Mouse (Mus musculus): ENCODE data around the gene Ly6g6d. TPM values are rescaled to one million over a fixed set of nuclear protein-coding genes. Genes with fewer than 3 reads are reported as not detected.

Ly6g6d gene
- polyA plus RNA-seq, 1 experiment from 2014 or later, result 0.76 TPM

DNA sequence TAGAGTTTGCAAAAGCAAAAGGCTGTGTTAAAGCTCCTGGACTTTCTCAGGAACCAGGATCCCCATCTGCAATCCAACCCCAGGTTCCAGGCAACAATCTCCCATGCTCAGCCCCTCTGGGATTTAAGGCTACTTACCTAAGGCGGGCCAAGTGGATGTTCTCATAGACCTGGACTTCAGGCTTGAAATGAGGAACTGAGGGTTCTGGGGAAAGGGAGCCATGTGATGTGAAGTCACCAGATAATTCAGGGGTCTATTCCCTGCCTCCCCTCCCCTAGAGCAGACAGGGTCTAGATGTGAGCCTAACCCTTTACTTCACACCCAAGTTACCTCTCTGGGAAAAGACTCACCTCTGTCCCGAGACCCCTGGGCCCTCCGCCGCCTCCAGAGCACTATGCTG is 2.8 kb upstream of the Ly6g6d start:
- no peak overlapping the region for H3K9ac ChIP-seq (ENCODE audit: low read length)
- no peaks in the 10 kb centered on the region for H3K9me3 ChIP-seq (replicated peaks; ENCODE audit: control insufficient read depth, low read length)
- H3K27ac ChIP-seq (ENCODE audit: low read depth, low read length), result no peak overlapping the region
- no peaks in the 10 kb centered on the region for H3K27me3 ChIP-seq (replicated peaks; ENCODE audit: control insufficient read depth, insufficient read depth, low read length)
- H3K4me3 ChIP-seq (ENCODE audit: low read depth, low read length), result no peak overlapping the region
- H3K4me1 ChIP-seq (ENCODE audit: control insufficient read depth, insufficient read depth, low read length), result peaks cover 11% of the 10 kb centered on the region; the same call in 1 of the 2 replicates
- DNase-seq (ENCODE audit: low spot score) (no peak), ATAC-seq (no peak)
- H3K4me2 ChIP-seq (ENCODE audit: low read length), result no peak overlapping the region
- H3K36me3 ChIP-seq (ENCODE audit: control insufficient read depth, insufficient read depth, low read length), result no peaks in the 10 kb centered on the region
- WGBS, result 90% methylated on average over 4 of the region's 4 CpGs

DNA sequence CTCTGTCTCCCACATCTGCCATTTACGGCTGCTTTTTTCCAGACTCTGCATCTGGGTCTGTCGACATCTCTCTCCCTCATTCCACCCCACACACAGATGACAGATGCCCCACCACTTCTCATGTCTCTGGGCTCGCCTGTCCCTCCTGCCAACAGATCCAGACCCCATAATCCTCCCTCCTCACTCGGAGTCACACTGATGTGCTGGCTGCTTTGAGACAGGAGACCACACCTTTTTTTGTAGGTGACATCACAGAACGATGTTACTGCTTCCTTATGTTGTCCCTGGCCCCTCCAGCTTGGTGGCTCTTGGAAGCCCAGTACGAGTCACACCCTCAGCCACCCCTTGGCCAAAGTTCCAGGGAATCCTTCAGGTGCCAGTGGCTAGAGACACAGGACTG is 2.4 kb upstream of the Ly6g6d start:
- 69% methylated on average over 6 of the region's 6 CpGs for WGBS
- no peaks in the 10 kb centered on the region for H3K36me3 ChIP-seq (ENCODE audit: control insufficient read depth, insufficient read depth, low read length)
- DNase-seq (ENCODE audit: low spot score) (no peak), ATAC-seq (no peak)
- peaks cover 11% of the 10 kb centered on the region; the same call in 1 of the 2 replicates for H3K4me1 ChIP-seq (ENCODE audit: control insufficient read depth, insufficient read depth, low read length)
- H3K27ac ChIP-seq (ENCODE audit: low read depth, low read length), result no peak overlapping the region
- no peaks in the 10 kb centered on the region for H3K9me3 ChIP-seq (replicated peaks; ENCODE audit: control insufficient read depth, low read length)
- H3K9ac ChIP-seq (ENCODE audit: low read length), result no peak overlapping the region
- no peak overlapping the region for H3K4me2 ChIP-seq (ENCODE audit: low read length)
- H3K4me3 ChIP-seq (ENCODE audit: low read depth, low read length), result no peak overlapping the region
- no peaks in the 10 kb centered on the region for H3K27me3 ChIP-seq (replicated peaks; ENCODE audit: control insufficient read depth, insufficient read depth, low read length)

DNA sequence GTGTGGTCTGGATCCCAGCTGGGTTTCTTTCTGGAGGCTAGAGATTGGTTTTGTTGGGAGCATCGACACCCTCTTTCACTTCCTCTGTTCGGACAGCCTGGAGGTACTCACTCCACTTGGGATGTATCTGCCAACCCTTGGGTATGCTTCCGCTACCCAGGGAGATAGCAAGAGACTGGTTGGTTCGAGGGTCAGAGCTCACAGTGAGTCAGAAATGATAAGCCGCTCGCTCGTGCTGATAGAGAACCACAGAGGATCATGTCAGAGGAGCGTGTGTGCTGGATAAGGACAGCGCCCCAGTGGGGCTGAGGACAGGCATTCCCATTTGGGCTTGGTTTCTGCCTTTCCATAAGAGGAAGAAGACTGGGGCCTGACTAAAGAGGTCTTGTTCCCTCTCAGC is 1.9 kb upstream of the Ly6g6d start:
- ATAC-seq (no peak), DNase-seq (ENCODE audit: low spot score) (no peak)
- no peak overlapping the region for H3K4me3 ChIP-seq (ENCODE audit: low read depth, low read length)
- peaks cover 11% of the 10 kb centered on the region; the same call in 1 of the 2 replicates for H3K4me1 ChIP-seq (ENCODE audit: control insufficient read depth, insufficient read depth, low read length)
- H3K36me3 ChIP-seq (ENCODE audit: control insufficient read depth, insufficient read depth, low read length), result no peaks in the 10 kb centered on the region
- H3K4me2 ChIP-seq (ENCODE audit: low read length), result no peak overlapping the region
- H3K9me3 ChIP-seq (replicated peaks; ENCODE audit: control insufficient read depth, low read length), result no peaks in the 10 kb centered on the region
- no peak overlapping the region for H3K27ac ChIP-seq (ENCODE audit: low read depth, low read length)
- no peaks in the 10 kb centered on the region for H3K27me3 ChIP-seq (replicated peaks; ENCODE audit: control insufficient read depth, insufficient read depth, low read length)
- WGBS, result 70% methylated on average over 9 of the region's 9 CpGs
- no peak overlapping the region for H3K9ac ChIP-seq (ENCODE audit: low read length)

DNA sequence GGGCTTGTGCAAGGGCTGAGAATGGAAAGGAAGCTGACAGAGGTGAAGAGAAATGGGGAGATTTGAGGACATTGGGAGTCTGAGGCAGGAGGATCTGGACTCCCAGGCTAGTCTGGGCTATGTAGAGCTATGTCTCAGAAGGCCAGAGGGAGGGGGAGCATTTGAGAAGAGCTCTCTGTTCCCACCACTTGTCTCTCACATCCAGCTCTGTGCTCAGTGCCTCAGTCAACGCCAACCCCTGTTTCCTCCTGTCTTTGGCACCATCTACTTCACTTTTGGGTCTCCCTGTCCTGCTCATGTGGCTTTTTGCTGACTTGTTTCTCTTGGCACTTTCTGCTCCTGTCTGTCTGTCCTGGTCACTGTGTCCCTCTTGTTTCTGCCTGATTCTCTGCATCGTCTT is 580 bp downstream of the Ly6g6d start:
- peak overlapping the region; percentile 35 for H3K4me2 ChIP-seq (ENCODE audit: low read length)
- H3K4me1 ChIP-seq (ENCODE audit: control insufficient read depth, insufficient read depth, low read length), result peaks cover 11% of the 10 kb centered on the region; the same call in 1 of the 2 replicates
- WGBS, result 38% methylated on average over 2 of the region's 2 CpGs
- H3K9ac ChIP-seq (ENCODE audit: low read length), result peak overlapping the region; percentile 41; the same call in 1 of the 2 replicates
- H3K4me3 ChIP-seq (ENCODE audit: low read depth, low read length), result peak overlapping the region; percentile 4; the same call in 1 of the 2 replicates
- ATAC-seq (peak; percentile 67), DNase-seq (ENCODE audit: low spot score) (no peak)
- H3K36me3 ChIP-seq (ENCODE audit: control insufficient read depth, insufficient read depth, low read length), result no peaks in the 10 kb centered on the region
- H3K9me3 ChIP-seq (replicated peaks; ENCODE audit: control insufficient read depth, low read length), result no peaks in the 10 kb centered on the region
- no peaks in the 10 kb centered on the region for H3K27me3 ChIP-seq (replicated peaks; ENCODE audit: control insufficient read depth, insufficient read depth, low read length)
- 0 out of 2 replicates have a peak overlapping the region, but pooled peaks have one; percentile 52 for H3K27ac ChIP-seq (ENCODE audit: low read depth, low read length)

DNA sequence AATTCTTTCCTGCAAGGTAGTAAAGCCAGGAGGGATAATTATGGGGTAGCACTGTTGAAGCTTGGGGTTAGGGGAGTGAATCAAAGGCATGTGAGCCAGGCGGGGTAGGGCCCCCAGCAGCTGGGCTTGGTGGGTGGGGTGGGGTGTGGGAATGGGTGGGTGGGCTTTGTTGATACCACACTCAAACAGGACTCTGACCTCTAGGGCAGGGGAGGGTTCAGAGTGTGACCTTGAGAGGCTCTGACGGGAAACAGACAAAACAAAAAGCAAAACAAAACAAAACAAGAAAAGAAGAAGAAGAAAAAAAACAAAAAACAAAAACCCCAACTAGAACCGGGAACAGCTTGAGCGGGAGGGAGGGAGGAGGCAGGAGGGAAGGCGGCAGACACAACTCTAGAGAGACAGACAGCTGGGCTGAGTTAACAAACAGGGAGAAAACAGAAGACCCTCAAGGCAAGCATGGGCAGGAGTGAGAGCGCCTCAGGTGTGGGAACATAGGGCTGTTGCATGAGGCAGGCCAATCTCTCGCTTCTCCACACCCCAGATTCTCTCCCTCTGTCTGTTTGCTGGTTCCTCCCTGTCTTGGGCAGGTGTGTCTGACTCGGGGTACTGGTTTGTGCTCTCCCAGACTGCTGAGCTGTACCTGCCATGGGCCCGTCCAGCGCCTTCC is 1.2 kb downstream of the Ly6g6d start, which contains the start of gene Ly6g6e:
Gene Ly6g6e (plus strand): TSS at position 396 of the 670 bp plus-strand sequence.
- ATAC-seq (peak; percentile 84), DNase-seq (ENCODE audit: low spot score) (peak; percentile 70)
- Histone ChIP-seq H3K27me3 (replicated peaks; ENCODE audit: control insufficient read depth, insufficient read depth, low read length) (no peaks in the 10 kb centered on the region), H3K4me2 (ENCODE audit: low read length) (peak within 1 kb of the TSS; percentile 35), H3K27ac (ENCODE audit: low read depth, low read length) (peak within 1 kb of the TSS; percentile 52; the same call in 1 of the 2 replicates), H3K9me3 (replicated peaks; ENCODE audit: control insufficient read depth, low read length) (no peaks in the 10 kb centered on the region), H3K4me3 (ENCODE audit: low read depth, low read length) (peak within 1 kb of the TSS; percentile 4; the same call in 1 of the 2 replicates), H3K36me3 (ENCODE audit: control insufficient read depth, insufficient read depth, low read length) (no peaks in the 10 kb centered on the region), H3K4me1 (ENCODE audit: control insufficient read depth, insufficient read depth, low read length) (peaks cover 11% of the 10 kb centered on the region; the same call in 1 of the 2 replicates), H3K9ac (ENCODE audit: low read length) (peak within 1 kb of the TSS; percentile 41; the same call in 1 of the 2 replicates)
- 30% methylated on average over 10 of the region's 10 CpGs for WGBS

DNA sequence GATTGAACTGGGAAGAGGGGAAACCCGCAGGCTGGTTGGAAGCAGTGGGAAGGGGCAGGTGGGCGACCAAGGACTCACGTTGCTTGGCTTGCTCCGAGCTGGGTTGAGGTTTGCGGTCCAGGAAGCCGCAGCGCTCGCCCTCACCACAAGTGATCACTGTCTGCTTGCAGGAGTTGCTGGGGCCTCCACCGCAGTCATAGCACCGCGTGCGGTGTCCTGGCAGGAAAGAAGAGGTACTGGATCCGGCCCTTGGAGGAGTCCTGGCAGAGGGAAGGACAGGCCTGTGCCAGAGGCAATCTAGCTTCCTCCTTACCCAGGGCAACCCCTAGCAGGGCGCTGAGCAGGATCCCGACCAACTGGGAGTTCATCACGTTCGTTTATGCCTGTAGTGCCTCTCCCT is 3.8 kb downstream of the Ly6g6d start:
- ATAC-seq, result no peak
- no peaks in the 10 kb centered on the region for H3K36me3 ChIP-seq (ENCODE audit: control insufficient read depth, insufficient read depth, low read length)
- DNase-seq (ENCODE audit: low spot score), result no peak
- no peak overlapping the region for H3K4me3 ChIP-seq (ENCODE audit: low read depth, low read length)
- H3K4me2 ChIP-seq (ENCODE audit: low read length), result no peak overlapping the region
- H3K4me1 ChIP-seq (ENCODE audit: control insufficient read depth, insufficient read depth, low read length), result peaks cover 11% of the 10 kb centered on the region; the same call in 1 of the 2 replicates
- H3K27me3 ChIP-seq (replicated peaks; ENCODE audit: control insufficient read depth, insufficient read depth, low read length), result no peaks in the 10 kb centered on the region
- no peak overlapping the region for H3K27ac ChIP-seq (ENCODE audit: low read depth, low read length)
- WGBS, result 60% methylated on average over 17 of the region's 17 CpGs
- H3K9ac ChIP-seq (ENCODE audit: low read length), result no peak overlapping the region
- no peaks in the 10 kb centered on the region for H3K9me3 ChIP-seq (replicated peaks; ENCODE audit: control insufficient read depth, low read length)

DNA sequence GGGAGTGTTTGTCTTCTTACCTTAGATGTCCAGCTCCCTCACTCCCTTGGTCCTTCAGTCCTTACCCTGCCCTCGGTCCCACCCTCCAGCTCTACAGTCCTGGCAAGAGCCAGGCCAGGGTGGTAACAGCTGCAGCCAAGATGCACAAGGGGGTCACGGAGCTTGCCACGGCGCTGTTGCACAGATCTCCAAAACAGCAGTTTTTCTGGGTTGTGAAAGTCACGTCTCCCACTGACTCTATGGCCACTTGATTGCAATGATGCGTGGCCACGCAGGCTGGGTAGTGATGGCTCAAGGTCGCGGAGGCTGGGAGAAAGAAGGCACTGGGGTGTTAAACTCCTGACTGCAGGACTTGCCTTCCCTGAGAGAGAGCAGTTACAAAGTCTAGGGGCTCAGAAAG is 6.4 kb downstream of the Ly6g6d start:
- Histone ChIP-seq H3K9me3 (replicated peaks; ENCODE audit: control insufficient read depth, low read length) (no peaks in the 10 kb centered on the region), H3K4me2 (ENCODE audit: low read length) (no peak overlapping the region)

DNA sequence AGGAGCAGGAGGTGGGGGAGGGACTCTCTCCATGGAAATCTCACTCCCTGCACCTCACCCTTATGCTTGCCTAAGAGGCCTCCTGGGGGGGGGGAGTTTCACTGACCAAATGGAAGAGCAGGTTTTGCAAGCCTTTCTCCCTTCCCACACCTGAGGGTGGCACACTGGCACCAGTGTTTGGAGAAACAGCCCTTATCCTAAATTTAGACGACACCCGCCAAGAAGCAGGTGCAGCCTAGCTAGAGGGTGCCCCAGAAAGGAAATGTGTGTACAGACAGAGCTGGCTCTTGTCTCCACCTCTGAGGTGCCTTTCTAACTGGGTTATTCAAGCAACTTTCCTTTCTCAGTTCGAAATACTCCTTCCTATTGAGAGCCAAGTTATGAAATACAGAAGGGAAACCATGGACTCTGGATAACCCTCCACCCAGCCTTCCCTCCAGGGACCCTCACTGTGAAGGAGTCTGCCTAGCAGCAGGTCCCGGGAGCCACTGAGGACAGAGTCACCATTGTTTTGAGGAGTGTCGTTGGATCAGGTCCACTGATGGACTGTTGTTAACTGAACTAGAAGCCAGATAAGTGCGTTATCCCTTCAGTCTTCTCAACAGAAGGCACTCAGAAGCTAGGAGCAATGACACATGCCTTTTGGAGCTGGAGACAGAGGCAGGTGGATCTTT is 7.2 kb downstream of the Ly6g6d start:
- no peak overlapping the region for H3K27ac ChIP-seq (ENCODE audit: low read depth, low read length)
- DNase-seq (ENCODE audit: low spot score) (no peak), ATAC-seq (no peak)
- H3K4me2 ChIP-seq (ENCODE audit: low read length), result no peak overlapping the region
- no peak overlapping the region for H3K9ac ChIP-seq (ENCODE audit: low read length)
- 62% methylated on average over 6 of the region's 6 CpGs for WGBS
- H3K9me3 ChIP-seq (replicated peaks; ENCODE audit: control insufficient read depth, low read length), result no peaks in the 10 kb centered on the region
- H3K36me3 ChIP-seq (ENCODE audit: control insufficient read depth, insufficient read depth, low read length), result no peaks in the 10 kb centered on the region
- peaks cover 14% of the 10 kb centered on the region for H3K27me3 ChIP-seq (replicated peaks; ENCODE audit: control insufficient read depth, insufficient read depth, low read length)
- no peaks in the 10 kb centered on the region for H3K4me1 ChIP-seq (ENCODE audit: control insufficient read depth, insufficient read depth, low read length)
- H3K4me3 ChIP-seq (ENCODE audit: low read depth, low read length), result no peak overlapping the region

More for the DNA sequence above, 6.4 kb downstream of the Ly6g6d start:
- WGBS, result 86% methylated on average over 9 of the region's 9 CpGs
- Histone ChIP-seq H3K27me3 (replicated peaks; ENCODE audit: control insufficient read depth, insufficient read depth, low read length) (0 out of 2 replicates have a peak, but pooled peaks cover 7% of the 10 kb centered on the region), H3K27ac (ENCODE audit: low read depth, low read length) (no peak overlapping the region), H3K9ac (ENCODE audit: low read length) (no peak overlapping the region), H3K4me1 (ENCODE audit: control insufficient read depth, insufficient read depth, low read length) (no peaks in the 10 kb centered on the region), H3K4me3 (ENCODE audit: low read depth, low read length) (no peak overlapping the region), H3K36me3 (ENCODE audit: control insufficient read depth, insufficient read depth, low read length) (no peaks in the 10 kb centered on the region)
- ATAC-seq (no peak), DNase-seq (ENCODE audit: low spot score) (no peak)

Data from forebrain, embryonic 14.5 days (tissue).